Mouse (Mus musculus) myocyte (in vitro differentiated cells): Measurements from ENCODE around the gene Cnmd. TPM values are rescaled to one million over a fixed set of nuclear protein-coding genes. Genes with fewer than 3 reads are reported as not detected.

Source experiments
- H3K27me3 ChIP-seq: one replicate; pipeline ENCODE4 v1.6.1; 2011; ENCODE audit not compliant: control insufficient read depth, insufficient read depth, insufficient read length
- H3K36me3 ChIP-seq: one replicate; pipeline ENCODE4 v1.6.1; 2011; ENCODE audit not compliant: control insufficient read depth, insufficient read depth
- H3K4me2 ChIP-seq: one replicate; pipeline ENCODE4 v1.6.1; 2011; ENCODE audit warnings: low read depth, control low read depth
- H3K4me3 ChIP-seq: one replicate; pipeline ENCODE4 v1.5.1; 2011; ENCODE audit warnings: mild to moderate bottlenecking, control low read depth, moderate library complexity
- H3K79me2 ChIP-seq: one replicate; pipeline ENCODE4 v1.6.1; 2011; ENCODE audit not compliant: control insufficient read depth, insufficient read depth
- H3ac ChIP-seq: one replicate; pipeline ENCODE4 v1.6.1; 2011; ENCODE audit not compliant: control insufficient read depth, insufficient read length
- CEBPB ChIP-seq: IDR thresholded peaks from 2 replicates; pipeline ENCODE4 v1.6.1; 2011; ENCODE audit warnings: mild to moderate bottlenecking, moderate library complexity; ENCODE audit not compliant: poor library complexity, insufficient read depth, severe bottlenecking
- E2F4 ChIP-seq: IDR thresholded peaks from one replicate; pipeline ENCODE4 v1.6.1; 2011; ENCODE audit warnings: mild to moderate bottlenecking, control low read depth, moderate library complexity; ENCODE audit not compliant: insufficient read depth
- MAX ChIP-seq: IDR thresholded peaks from one replicate; pipeline ENCODE4 v1.6.1; 2011; ENCODE audit warnings: low read depth, mild to moderate bottlenecking, control low read depth
- MYOD1 ChIP-seq, 3 experiments: IDR thresholded peaks; one replicate each; pipeline ENCODE4 v1.6.1; 2011; ENCODE audit warnings: control low read depth in 2 of 3, low read depth in 2 of 3, mild to moderate bottlenecking in 2 of 3, moderate library complexity in 1 of 3; ENCODE audit not compliant: insufficient read length in 2 of 3, control insufficient read depth in 1 of 3
- MYOG ChIP-seq, 3 experiments: IDR thresholded peaks; one replicate each; pipeline ENCODE4 v1.6.1; 2011; ENCODE audit warnings: control low read depth in 2 of 3, low read depth in 2 of 3, mild to moderate bottlenecking in 2 of 3; ENCODE audit not compliant: insufficient read length in 2 of 3, control insufficient read depth in 1 of 3, insufficient read depth in 1 of 3
- POLR2A ChIP-seq: IDR thresholded peaks from one replicate; pipeline ENCODE4 v1.6.1; 2011; ENCODE audit warnings: low read depth, mild to moderate bottlenecking, control low read depth, moderate library complexity; ENCODE audit not compliant: insufficient read length
- POLR2AphosphoS2 ChIP-seq: IDR thresholded peaks from one replicate; pipeline ENCODE4 v1.6.1; 2011; ENCODE audit warnings: low read depth, control low read depth; ENCODE audit not compliant: insufficient read length
- REST ChIP-seq: IDR thresholded peaks from one replicate; pipeline ENCODE4 v1.6.1; 2011; ENCODE audit warnings: mild to moderate bottlenecking, control low read depth, moderate library complexity; ENCODE audit not compliant: insufficient read depth, insufficient read length
- SRF ChIP-seq: IDR thresholded peaks from one replicate; pipeline ENCODE4 v1.6.1; 2011; ENCODE audit warnings: low read depth; ENCODE audit not compliant: control insufficient read depth, insufficient read length
- TCF12 ChIP-seq: IDR thresholded peaks from one replicate; pipeline ENCODE4 v1.6.1; 2011; ENCODE audit warnings: mild to moderate bottlenecking, control low read depth; ENCODE audit not compliant: poor library complexity, insufficient read depth, severe bottlenecking
- TCF3 ChIP-seq: IDR thresholded peaks from one replicate; pipeline ENCODE4 v1.6.1; 2011; ENCODE audit warnings: low read depth, control low read depth; ENCODE audit not compliant: insufficient read length
- USF1 ChIP-seq: IDR thresholded peaks from one replicate; pipeline ENCODE4 v1.6.1; 2011; ENCODE audit warnings: low read depth, mild to moderate bottlenecking, control low read depth, moderate library complexity
- polyA plus RNA-seq: library from polyadenylated mRNA; unstranded; fragments of >200 nt; fragmentation: generic; extraction: Trizol; gene quantifications from one replicate; pipeline ENCODE4 v1.2.1, GENCODE M21; 2012; ENCODE audit warnings: missing spikeins

Gene Cnmd
- polyA plus RNA-seq, 1 experiment, result not detected

- TF ChIP-seq SRF (no peak), MYOD1 (IDR thresholded peaks at IDR 0.05; ENCODE audit: control insufficient read depth in 1 of 3, insufficient read length in 2 of 3, low read depth in 2 of 3) (no peak), E2F4 (no peak), USF1 (no peak), POLR2A (no peak), POLR2AphosphoS2 (no peak), TCF3 (no peak), MAX (no peak), REST (no peak), TCF12 (no peak), MYOG (IDR thresholded peaks at IDR 0.05; ENCODE audit: control insufficient read depth in 1 of 3, insufficient read depth in 1 of 3, insufficient read length in 2 of 3, low read depth in 2 of 3) (no peak), CEBPB (no peak)
- Histone ChIP-seq H3K27me3 (no peaks in the 10 kb centered on the region), H3K79me2 (no peaks in the 10 kb centered on the region), H3K36me3 (peaks cover 72% of the 10 kb centered on the region), H3ac (no peak overlapping the region), H3K4me2 (no peak overlapping the region), H3K4me3 (no peak overlapping the region)
Observed at GRCm38 (mm10) chr14:79607352-79607751, 54.6 kb downstream of the Cnmd start.

GRCm38 (mm10) chr14:79606867-79607266 is 55.1 kb downstream of the Cnmd start:
- no peak overlapping the region for H3ac ChIP-seq
- no peaks in the 10 kb centered on the region for H3K79me2 ChIP-seq
- no peaks in the 10 kb centered on the region for H3K27me3 ChIP-seq
- no peak for TF ChIP-seq TCF12
- no peak for TF ChIP-seq CEBPB
- TF ChIP-seq REST, result no peak
- no peak for TF ChIP-seq TCF3
- no peak for TF ChIP-seq E2F4
- no peak for TF ChIP-seq POLR2A
- TF ChIP-seq SRF, result no peak
- TF ChIP-seq MYOG (IDR thresholded peaks at IDR 0.05; ENCODE audit: control insufficient read depth in 1 of 3, insufficient read depth in 1 of 3, insufficient read length in 2 of 3, low read depth in 2 of 3), result no peak
- TF ChIP-seq POLR2AphosphoS2, result no peak
- no peak for TF ChIP-seq MAX
- TF ChIP-seq MYOD1 (IDR thresholded peaks at IDR 0.05; ENCODE audit: control insufficient read depth in 1 of 3, insufficient read length in 2 of 3, low read depth in 2 of 3), result no peak
- no peak for TF ChIP-seq USF1
- H3K36me3 ChIP-seq, result peaks cover 72% of the 10 kb centered on the region
- H3K4me2 ChIP-seq, result no peak overlapping the region
- H3K4me3 ChIP-seq, result no peak overlapping the region

- Histone ChIP-seq H3K27me3 (no peaks in the 10 kb centered on the region), H3K36me3 (peaks cover 73% of the 10 kb centered on the region), H3K4me2 (no peak overlapping the region), H3K4me3 (no peak overlapping the region), H3ac (no peak overlapping the region), H3K79me2 (no peaks in the 10 kb centered on the region)
- TF ChIP-seq TCF12, result no peak
- no peak for TF ChIP-seq POLR2A
- no peak for TF ChIP-seq MYOG (IDR thresholded peaks at IDR 0.05; ENCODE audit: control insufficient read depth in 1 of 3, insufficient read depth in 1 of 3, insufficient read length in 2 of 3, low read depth in 2 of 3)
Observed at GRCm38 (mm10) chr14:79606392-79606791, 55.6 kb downstream of the Cnmd start.

- Histone ChIP-seq H3ac (no peak overlapping the region), H3K4me3 (no peak overlapping the region), H3K4me2 (no peak overlapping the region), H3K27me3 (no peaks in the 10 kb centered on the region), H3K79me2 (no peaks in the 10 kb centered on the region), H3K36me3 (peaks cover 71% of the 10 kb centered on the region)
- TF ChIP-seq MYOD1 (IDR thresholded peaks at IDR 0.05; ENCODE audit: control insufficient read depth in 1 of 3, insufficient read length in 2 of 3, low read depth in 2 of 3), result no peak
Observed at GRCm38 (mm10) chr14:79605881-79606280, 56.1 kb downstream of the Cnmd start.

- H3K4me3 ChIP-seq, result no peak overlapping the region
Observed at GRCm38 (mm10) chr14:79596602-79597001, 65.4 kb downstream of the Cnmd start.

More at GRCm38 (mm10) chr14:79596602-79597001, 65.4 kb downstream of the Cnmd start:
- Histone ChIP-seq H3K79me2 (peaks cover 30% of the 10 kb centered on the region), H3ac (no peak overlapping the region), H3K27me3 (no peaks in the 10 kb centered on the region), H3K36me3 (peaks cover 49% of the 10 kb centered on the region), H3K4me2 (no peak overlapping the region)
- TF ChIP-seq TCF3, result no peak
